Mouse (Mus musculus) G1E-ER4 (cell line): ENCODE results near the gene Pprc1. TPM values are rescaled to one million over a fixed set of nuclear protein-coding genes. Genes with fewer than 3 reads are reported as not detected.

Experiments used
- GATA1 ChIP-seq: IDR thresholded peaks from one replicate; pipeline ENCODE4 v1.8.0; 2012; ENCODE audit warnings: low read length, inconsistent platforms
- polyA plus RNA-seq: library from polyadenylated mRNA; stranded (reverse); fragments of >175 nt; gene quantifications from 2 replicates; pipeline ENCODE4 v1.2.3, GENCODE M21; 2012

The Pprc1 gene
- polyA plus RNA-seq, 1 experiment, result 41.4 TPM

GRCm38 (mm10) chr19:46041299-46041932 is 3.3 kb upstream of the Pprc1 start:
- no peak for TF ChIP-seq GATA1

- TF ChIP-seq GATA1, result no peak
Observed at GRCm38 (mm10) chr19:46041933-46042475, 2.7 kb upstream of the Pprc1 start.

- no peak for TF ChIP-seq GATA1
Observed at GRCm38 (mm10) chr19:46042476-46043011, 2.1 kb upstream of the Pprc1 start.

- no peak for TF ChIP-seq GATA1
Observed at GRCm38 (mm10) chr19:46043380-46043779, 1.3 kb upstream of the Pprc1 start.

GRCm38 (mm10) chr19:46044993-46045695 is 458 bp downstream of the Pprc1 start, which contains the start of gene Ldb1:
TSS of gene Ldb1 (minus strand) at chr19:46045214.
- no peak for TF ChIP-seq GATA1

GRCm38 (mm10) chr19:46045696-46046311 is 1.1 kb downstream of the Pprc1 start:
- no peak for TF ChIP-seq GATA1

- no peak for TF ChIP-seq GATA1
Observed at GRCm38 (mm10) chr19:46046621-46047025, 1.9 kb downstream of the Pprc1 start.

GRCm38 (mm10) chr19:46047426-46047825 is 2.7 kb downstream of the Pprc1 start:
- TF ChIP-seq GATA1, result no peak

- no peak for TF ChIP-seq GATA1
Observed at GRCm38 (mm10) chr19:46049129-46049528, 4.4 kb downstream of the Pprc1 start.

GRCm38 (mm10) chr19:46050462-46050861 is 5.8 kb downstream of the Pprc1 start:
- no peak for TF ChIP-seq GATA1

- no peak for TF ChIP-seq GATA1
Observed at GRCm38 (mm10) chr19:46055752-46056387, 11.2 kb downstream of the Pprc1 start.

GRCm38 (mm10) chr19:46056388-46056946 is 11.8 kb downstream of the Pprc1 start:
- no peak for TF ChIP-seq GATA1

GRCm38 (mm10) chr19:46056947-46057607 is 12.4 kb downstream of the Pprc1 start:
- TF ChIP-seq GATA1, result no peak

GRCm38 (mm10) chr19:46058466-46058865 is 13.8 kb downstream of the Pprc1 start:
- no peak for TF ChIP-seq GATA1

- no peak for TF ChIP-seq GATA1
Observed at GRCm38 (mm10) chr19:46060845-46061244, 16.2 kb downstream of the Pprc1 start.
